Mouse (Mus musculus) gastrocnemius, postnatal 14 days (tissue): ENCODE results near the gene Slc25a39. TPM values are rescaled to one million over a fixed set of nuclear protein-coding genes. Genes with fewer than 3 reads are reported as not detected.
A peak's percentile ranks its signal among the peaks of the same experiment; 100 is the strongest.
"Not testable (repeated sequence)": the region's sequence is repeated elsewhere in the genome, so short reads cannot be mapped to it uniquely, and the experiment has no call there.

Experiments used
- DNase-seq: peaks from one replicate; pipeline ENCODE4 v3.0.0; 2021; ENCODE audit warnings: mixed read lengths
- intact Hi-C: fragments of 180-260 bp; cut with DNase I; formaldehyde crosslinking; loops from one replicate; pipeline ENCODE4 v1.15.1; 2025; ENCODE audit warnings: low total_unique reads
- total RNA-seq, 2 experiments: library from RNA; stranded (reverse); gene quantifications; 2 replicates each; pipeline ENCODE4 v1.2.3; 2021

The Slc25a39 gene
- total RNA-seq, 2 experiments from 2014 or later, result 46.6 to 48.9 TPM

- DNase-seq, result no peak
- intact Hi-C loops, result no loop called here
Measured at GRCm38 (mm10) chr11:102424666-102425065, 16.9 kb upstream of the Slc25a39 start.

DNA sequence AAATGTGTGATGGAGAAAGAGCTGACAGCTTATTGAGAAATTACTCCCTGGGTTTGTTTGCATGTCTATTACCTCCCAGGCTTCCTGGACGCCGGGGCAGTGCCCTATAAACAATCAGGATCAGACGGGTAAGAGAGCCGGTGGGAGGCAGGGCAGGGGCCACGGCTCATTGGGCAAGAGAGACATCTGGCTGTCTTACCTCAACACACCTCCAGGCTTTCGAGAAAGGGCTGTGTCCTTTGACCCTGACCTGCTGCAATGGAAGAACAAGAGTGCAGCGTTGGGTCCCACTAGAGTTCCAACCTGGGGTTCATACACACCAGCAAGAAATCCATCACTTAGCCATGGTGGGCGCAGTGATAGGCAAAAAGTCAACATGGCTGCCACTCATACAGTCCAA is 13.8 kb upstream of the Slc25a39 start:
- intact Hi-C loops, result no loop called here
- no peak for DNase-seq

- no peak for DNase-seq
Measured at GRCm38 (mm10) chr11:102418887-102419286, 11.1 kb upstream of the Slc25a39 start.

DNA sequence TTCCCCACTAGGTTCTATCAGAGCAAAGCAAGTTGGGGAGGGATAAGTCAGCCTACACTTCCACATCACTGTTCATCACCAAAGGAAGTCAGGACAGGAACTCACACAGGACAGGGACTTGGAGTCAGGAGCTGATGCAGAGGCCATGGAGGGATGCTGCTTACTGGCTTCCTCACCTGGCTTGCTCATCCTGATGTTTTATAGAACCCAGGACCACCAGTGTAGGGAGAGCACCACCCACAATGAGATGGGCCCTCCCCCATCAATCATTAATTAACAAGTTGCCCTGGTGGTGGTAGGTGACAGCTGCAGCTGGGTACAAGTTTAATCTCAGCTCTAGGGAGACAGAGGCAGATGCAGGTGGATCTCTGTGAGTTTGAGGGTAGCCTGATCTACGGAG is 9.4 kb upstream of the Slc25a39 start:
- intact Hi-C loops, result no loop called here
- no peak for DNase-seq

More at GRCm38 (mm10) chr11:102418887-102419286, 11.1 kb upstream of the Slc25a39 start:
- intact Hi-C loops, result no loop called here

GRCm38 (mm10) chr11:102415034-102415802 is 7.5 kb upstream of the Slc25a39 start:
- DNase-seq, result no peak
- intact Hi-C loops, result no loop called here

DNA sequence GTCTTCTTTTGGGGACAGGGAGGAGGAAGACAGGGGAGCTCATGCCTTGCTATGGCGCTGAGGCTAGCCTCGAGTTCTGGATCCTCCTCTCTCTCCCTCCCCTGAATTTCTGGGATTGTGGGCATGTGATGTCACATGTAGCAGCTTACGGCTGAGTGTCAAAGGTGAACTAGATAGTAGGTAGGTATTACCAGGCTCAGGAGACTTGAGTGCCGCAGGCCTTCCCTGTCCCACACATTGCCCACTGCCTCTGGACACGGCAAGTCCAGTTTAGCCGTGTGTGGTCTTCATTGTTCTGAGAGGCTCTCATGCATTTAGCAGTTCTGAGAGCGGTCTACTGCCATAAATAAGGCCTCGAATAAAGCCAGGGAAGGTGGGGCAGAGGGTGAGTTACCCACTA is 5.3 kb upstream of the Slc25a39 start:
- DNase-seq, result no peak
- intact Hi-C loops, result loop anchor here (5.0 kb wide), 1 partner anchor 101 kb away; no protein-coding TSS in a partner anchor

GRCm38 (mm10) chr11:102411704-102412103 is 4.0 kb upstream of the Slc25a39 start:
- DNase-seq, result peak; percentile 91
- intact Hi-C loops, result loop anchor here (5.0 kb wide), 1 partner anchor 99 kb away; no protein-coding TSS in a partner anchor

GRCm38 (mm10) chr11:102411061-102411460 is 3.3 kb upstream of the Slc25a39 start:
- intact Hi-C loops, result loop anchor here (5.0 kb wide), 1 partner anchor 99 kb away; no protein-coding TSS in a partner anchor
- DNase-seq, result no peak

GRCm38 (mm10) chr11:102410345-102410744 is 2.6 kb upstream of the Slc25a39 start:
- not testable (repeated sequence) for DNase-seq
- intact Hi-C loops, result loop anchor here (5.0 kb wide), 1 partner anchor 98 kb away; no protein-coding TSS in a partner anchor

DNA sequence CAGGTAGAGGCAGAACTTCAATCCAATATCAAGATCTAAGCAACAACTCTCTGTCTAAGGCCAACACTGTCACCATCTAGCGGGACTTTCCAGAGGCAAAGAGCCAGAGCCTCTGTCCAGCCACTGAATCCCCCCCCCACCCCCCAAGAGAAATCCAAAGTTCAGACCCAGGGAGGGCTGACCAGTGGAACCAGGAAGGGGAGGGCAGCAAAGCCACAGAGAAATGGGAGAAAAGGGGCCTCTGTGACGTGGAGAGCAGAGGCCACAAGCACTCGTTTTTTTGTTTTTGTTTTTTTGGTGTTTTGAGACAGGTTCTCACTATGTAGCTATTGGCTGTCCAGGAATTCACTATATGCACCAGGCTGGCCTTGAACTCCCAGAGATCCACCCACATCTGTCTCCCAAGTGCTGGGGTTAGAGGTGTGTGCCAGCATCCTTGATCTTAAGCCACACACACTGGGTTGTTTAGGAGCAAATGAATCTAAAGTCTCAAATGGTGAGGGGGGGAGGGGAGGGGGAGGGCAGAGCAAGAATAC is 2.1 kb upstream of the Slc25a39 start:
- intact Hi-C loops, result loop anchor here (5.0 kb wide), 1 partner anchor 98 kb away; no protein-coding TSS in a partner anchor

GRCm38 (mm10) chr11:102408888-102409794 is 1.4 kb upstream of the Slc25a39 start:
- intact Hi-C loops, result no loop called here

More for the DNA sequence above, 2.1 kb upstream of the Slc25a39 start:
- no peak for DNase-seq

GRCm38 (mm10) chr11:102408344-102408876 is 664 bp upstream of the Slc25a39 start:
- DNase-seq, result peak; percentile 98
- intact Hi-C loops, result no loop called here

More at GRCm38 (mm10) chr11:102408888-102409794, 1.4 kb upstream of the Slc25a39 start:
- no peak for DNase-seq

- intact Hi-C loops, result no loop called here
Measured at GRCm38 (mm10) chr11:102406900-102407833, 579 bp downstream of the Slc25a39 start.

DNA sequence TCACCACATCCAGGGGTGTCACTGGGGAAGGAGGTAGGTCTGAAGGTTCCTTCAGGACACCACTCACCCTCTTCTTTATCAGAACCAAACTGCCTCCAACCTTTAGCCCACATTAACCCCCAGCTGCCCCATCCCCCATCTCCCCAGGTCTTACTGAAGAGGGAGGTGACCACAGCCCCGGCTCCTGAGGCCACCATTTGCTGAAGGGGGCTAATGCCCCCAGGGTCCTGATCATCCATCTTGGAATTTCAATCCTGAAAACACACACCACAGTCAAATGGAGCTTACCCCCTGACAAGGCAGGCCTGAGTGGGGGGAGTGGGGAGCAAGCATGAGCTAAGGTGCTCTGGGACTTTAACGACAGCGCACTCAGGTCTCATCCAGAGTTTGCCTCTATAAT is 1.3 kb downstream of the Slc25a39 start:
- intact Hi-C loops, result no loop called here
- no peak for DNase-seq

More at GRCm38 (mm10) chr11:102406900-102407833, 579 bp downstream of the Slc25a39 start:
- peak; percentile 95 for DNase-seq

- DNase-seq, result no peak
- intact Hi-C loops, result no loop called here
Measured at GRCm38 (mm10) chr11:102405544-102406285, 2.0 kb downstream of the Slc25a39 start.

DNA sequence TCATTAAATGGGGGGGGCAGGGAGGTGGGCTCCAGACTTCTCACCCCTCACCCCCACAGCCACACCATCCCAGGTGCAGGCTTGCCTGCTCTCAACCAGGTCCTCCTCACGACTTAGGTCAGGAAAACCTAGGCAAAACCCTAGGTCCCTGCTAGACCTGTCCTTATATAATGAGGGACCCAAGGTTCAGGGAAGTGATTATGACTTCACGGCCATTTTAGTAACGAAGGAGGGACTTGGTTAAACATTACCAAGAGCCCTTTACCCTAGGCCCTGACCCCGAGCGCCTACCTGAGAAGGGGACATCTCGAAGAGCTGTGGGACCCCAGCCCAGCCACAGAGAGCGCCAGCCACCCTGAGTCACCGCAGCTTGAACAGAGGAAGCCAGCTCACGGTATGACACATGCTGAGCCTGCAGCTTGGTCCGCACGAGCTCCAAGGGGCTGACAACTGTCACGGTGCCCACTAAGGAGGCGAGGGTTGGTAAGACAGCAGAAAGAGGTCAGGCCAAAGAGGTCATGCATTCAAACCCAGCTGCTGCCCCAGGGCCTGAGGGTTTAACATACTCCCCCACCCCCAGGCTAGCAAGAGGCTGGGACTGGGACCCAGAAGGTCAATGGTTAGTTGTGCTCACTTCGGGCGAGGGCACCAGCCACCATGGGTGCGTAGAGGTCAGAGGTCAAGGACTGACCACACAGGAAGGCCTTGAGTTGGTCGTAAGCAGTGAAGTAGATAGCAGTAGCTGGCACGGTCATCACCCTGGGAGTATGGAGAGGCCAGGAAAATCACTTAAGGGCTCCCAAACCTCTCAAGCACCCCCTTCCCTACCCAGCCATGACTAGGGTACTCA is 3.4 kb downstream of the Slc25a39 start:
- intact Hi-C loops, result loop anchor here (5.0 kb wide), 1 partner anchor 77 kb away; no protein-coding TSS in a partner anchor
- DNase-seq, result no peak

DNA sequence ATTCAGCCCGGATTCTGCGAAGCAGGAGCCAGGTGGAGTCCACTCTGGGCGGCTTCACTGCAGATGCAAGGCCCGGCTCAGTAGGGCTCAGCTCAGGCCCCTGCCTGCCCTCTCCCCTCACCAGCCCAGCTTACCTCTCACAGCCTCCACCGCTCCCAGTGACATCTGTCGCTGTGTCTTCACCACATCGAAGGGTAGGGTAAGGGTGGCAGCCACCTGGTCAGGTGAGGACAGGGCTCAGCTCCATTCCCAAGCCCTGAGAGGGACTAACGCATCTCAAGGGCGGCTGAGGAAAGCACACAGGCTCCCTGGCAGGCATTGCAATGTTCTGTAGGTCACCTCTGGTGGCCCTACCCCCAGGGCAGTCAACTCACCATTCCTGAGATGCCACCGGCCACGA is 4.1 kb downstream of the Slc25a39 start:
- no peak for DNase-seq
- intact Hi-C loops, result loop anchor here (5.0 kb wide), 1 partner anchor 76 kb away; no protein-coding TSS in a partner anchor
